Mouse (Mus musculus) ES-Bruce4 (cell line): ENCODE measurements at regions not wholly inside any gene's neighbourhood (a gene's known extent, or its start where the extent isn't known, plus 50 kb on each side); places are given as distances from the start of the nearest gene placed in this dataset.

ENCODE experiments used
- H3K27ac ChIP-seq: 2 replicates; pipeline ENCODE4 v1.5.1; 2012; ENCODE audit warnings: low read length, inconsistent platforms; ENCODE audit not compliant: insufficient read depth
- H3K27me3 ChIP-seq: 2 replicates; pipeline ENCODE4 v1.6.1; 2012; ENCODE audit warnings: mild to moderate bottlenecking, low read length, inconsistent platforms; ENCODE audit not compliant: control insufficient read depth, poor library complexity, insufficient read depth, severe bottlenecking
- H3K36me3 ChIP-seq: 2 replicates; pipeline ENCODE4 v1.6.1; 2012; ENCODE audit warnings: inconsistent platforms, mild to moderate bottlenecking, low read length, moderate library complexity; ENCODE audit not compliant: control insufficient read depth, poor library complexity, insufficient read depth, severe bottlenecking
- H3K4me1 ChIP-seq: one replicate; pipeline ENCODE4 v1.8.1; 2011; ENCODE audit warnings: low read length; ENCODE audit not compliant: control insufficient read depth, insufficient read depth
- H3K4me3 ChIP-seq: 2 replicates; pipeline ENCODE4 v1.5.1; 2011; ENCODE audit warnings: low read depth, mild to moderate bottlenecking, low read length
- H3K9ac ChIP-seq: 2 replicates; pipeline ENCODE4 v1.6.1; 2012; ENCODE audit warnings: low read depth, mild to moderate bottlenecking, inconsistent platforms; ENCODE audit not compliant: poor library complexity, severe bottlenecking
- H3K9me3 ChIP-seq: replicated peaks from 2 replicates; pipeline ENCODE4 v1.6.1; 2012; ENCODE audit warnings: mild to moderate bottlenecking, low read length, inconsistent platforms; ENCODE audit not compliant: control insufficient read depth, poor library complexity, insufficient read depth, severe bottlenecking
- CTCF ChIP-seq: IDR thresholded peaks from one replicate; pipeline ENCODE4 v1.8.1; 2011; ENCODE audit warnings: low read depth, low read length
- EP300 ChIP-seq: IDR thresholded peaks from 2 replicates; pipeline ENCODE4 v1.6.1; 2011; ENCODE audit warnings: low read depth, low read length; ENCODE audit not compliant: insufficient read depth
- POLR2A ChIP-seq: IDR thresholded peaks from one replicate; pipeline ENCODE4 v1.8.1; 2011; ENCODE audit warnings: low read length; ENCODE audit not compliant: insufficient read depth

GRCm38 (mm10) chr12:107127591-107127990 is 360.8 kb upstream of the 3110018I06Rik start:
- Histone ChIP-seq H3K4me3 (no peak overlapping the region), H3K9ac (no peak overlapping the region), H3K27ac (no peak overlapping the region), H3K36me3 (no peaks in the 10 kb centered on the region), H3K27me3 (no peaks in the 10 kb centered on the region), H3K4me1 (no peaks in the 10 kb centered on the region), H3K9me3 (no peaks in the 10 kb centered on the region)
- no peak for TF ChIP-seq EP300
- no peak for TF ChIP-seq CTCF
- TF ChIP-seq POLR2A, result no peak

DNA sequence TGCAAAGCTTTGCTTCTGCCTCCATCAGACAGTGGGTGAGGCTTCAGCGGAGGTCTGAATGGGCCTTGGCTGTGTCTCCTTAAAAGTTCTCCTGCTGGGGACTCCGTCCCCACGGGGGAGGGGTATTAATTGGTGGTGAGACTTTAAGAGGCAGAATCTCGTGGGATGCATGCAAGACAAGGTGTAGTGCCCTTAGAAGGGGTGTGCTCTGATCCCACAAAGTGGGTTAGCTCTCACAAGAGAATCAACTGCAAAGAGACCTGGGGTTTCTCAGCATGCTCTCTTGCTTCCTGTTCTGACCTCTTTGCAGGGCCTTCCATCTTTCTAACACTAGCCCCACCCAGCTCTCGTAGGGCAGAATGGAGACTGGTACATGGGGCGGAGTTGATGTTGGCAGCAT is 359.2 kb upstream of the 3110018I06Rik start:
- no peak overlapping the region for H3K27ac ChIP-seq
- no peaks in the 10 kb centered on the region for H3K4me1 ChIP-seq
- H3K9me3 ChIP-seq, result no peaks in the 10 kb centered on the region
- no peaks in the 10 kb centered on the region for H3K36me3 ChIP-seq
- H3K4me3 ChIP-seq, result no peak overlapping the region
- H3K27me3 ChIP-seq, result no peaks in the 10 kb centered on the region
- no peak for TF ChIP-seq POLR2A
- no peak for TF ChIP-seq EP300
- no peak for TF ChIP-seq CTCF
- no peak overlapping the region for H3K9ac ChIP-seq

- Histone ChIP-seq H3K4me3 (no peak overlapping the region), H3K27me3 (no peaks in the 10 kb centered on the region), H3K9me3 (no peaks in the 10 kb centered on the region), H3K9ac (no peak overlapping the region), H3K27ac (no peak overlapping the region), H3K36me3 (no peaks in the 10 kb centered on the region), H3K4me1 (no peaks in the 10 kb centered on the region)
- TF ChIP-seq POLR2A (no peak), CTCF (no peak)
Measured at GRCm38 (mm10) chr12:107131351-107131750, 357.1 kb upstream of the 3110018I06Rik start.

DNA sequence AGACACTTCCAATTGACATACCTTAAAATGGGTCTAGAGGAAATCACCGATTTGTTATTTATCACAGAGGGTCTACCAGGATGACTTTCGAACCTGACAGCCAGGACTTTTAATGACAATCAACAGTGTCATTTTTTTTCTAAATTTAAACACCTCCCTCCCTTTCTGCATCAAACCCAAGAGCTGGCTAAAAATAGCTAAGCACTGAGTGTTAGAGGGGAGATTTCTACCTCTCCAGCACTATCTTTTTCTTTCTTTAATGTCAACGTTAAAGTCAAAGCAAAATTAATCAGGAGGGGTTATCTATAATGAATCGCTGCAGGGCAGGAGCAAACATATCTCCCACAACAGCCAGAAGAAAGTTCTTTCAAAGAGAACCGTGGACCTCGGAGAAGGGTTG is 356.6 kb upstream of the 3110018I06Rik start:
- Histone ChIP-seq H3K9ac (no peak overlapping the region), H3K27ac (no peak overlapping the region), H3K4me1 (no peaks in the 10 kb centered on the region), H3K9me3 (no peaks in the 10 kb centered on the region), H3K27me3 (no peaks in the 10 kb centered on the region), H3K36me3 (no peaks in the 10 kb centered on the region), H3K4me3 (no peak overlapping the region)
- no peak for TF ChIP-seq CTCF
- no peak for TF ChIP-seq EP300
- no peak for TF ChIP-seq POLR2A

GRCm38 (mm10) chr12:107132501-107132900 is 355.9 kb upstream of the 3110018I06Rik start:
- TF ChIP-seq POLR2A, result no peak
- no peak for TF ChIP-seq EP300
- no peak for TF ChIP-seq CTCF
- no peak overlapping the region for H3K9ac ChIP-seq
- H3K36me3 ChIP-seq, result no peaks in the 10 kb centered on the region
- H3K27ac ChIP-seq, result no peak overlapping the region
- no peak overlapping the region for H3K4me3 ChIP-seq
- H3K4me1 ChIP-seq, result no peaks in the 10 kb centered on the region
- no peaks in the 10 kb centered on the region for H3K9me3 ChIP-seq
- H3K27me3 ChIP-seq, result no peaks in the 10 kb centered on the region

DNA sequence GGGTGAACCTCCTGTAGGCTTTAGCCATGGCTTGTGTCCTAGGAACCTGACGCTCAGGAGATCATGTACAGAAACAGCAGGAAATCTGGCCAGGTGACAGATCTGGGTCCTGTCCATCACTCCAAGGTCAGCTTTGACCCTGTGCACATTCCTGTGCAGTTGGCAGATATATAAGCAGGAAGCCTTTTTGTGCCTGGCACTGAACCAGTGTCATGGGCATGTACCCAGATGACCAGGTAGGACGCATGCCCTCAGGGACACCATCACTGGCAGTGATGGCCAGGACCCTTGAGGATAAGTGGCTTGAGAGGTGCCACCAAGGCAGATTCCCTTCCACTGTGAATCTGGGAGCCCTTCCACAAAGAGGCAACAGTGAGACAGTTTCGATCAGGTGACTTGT is 354.1 kb upstream of the 3110018I06Rik start:
- H3K9ac ChIP-seq, result no peak overlapping the region
- no peaks in the 10 kb centered on the region for H3K36me3 ChIP-seq
- no peak overlapping the region for H3K4me3 ChIP-seq
- TF ChIP-seq POLR2A (no peak), CTCF (no peak), EP300 (no peak)
- no peaks in the 10 kb centered on the region for H3K27me3 ChIP-seq
- H3K9me3 ChIP-seq, result no peaks in the 10 kb centered on the region
- H3K27ac ChIP-seq, result no peak overlapping the region
- H3K4me1 ChIP-seq, result no peaks in the 10 kb centered on the region
